Mouse (Mus musculus) spleen, adult 2 months (tissue): ENCODE results near the gene Acaca. TPM values are rescaled to one million over a fixed set of nuclear protein-coding genes. Genes with fewer than 3 reads are reported as not detected.

Experiments
- DNase-seq, 2 experiments: peaks; one replicate each; pipeline versions ENCODE4 v3.0.0 to v3.0.0-alpha.2; 2012 to 2021; ENCODE audit warnings: low spot score in 2 of 2, low read depth in 1 of 2
- H3K27ac ChIP-seq: fragments of 200-500 bp; 2 replicates; pipeline ENCODE4 v1.5.1; 2012; ENCODE audit warnings: low read length, inconsistent platforms; ENCODE audit not compliant: insufficient read depth
- H3K27me3 ChIP-seq: fragments of 200-500 bp; 2 replicates; pipeline ENCODE4 v1.6.1; 2012; ENCODE audit warnings: mild to moderate bottlenecking, moderate library complexity, low read length, inconsistent platforms; ENCODE audit not compliant: control insufficient read depth, insufficient read depth
- H3K36me3 ChIP-seq: fragments of 200-500 bp; 2 replicates; pipeline ENCODE4 v1.6.1; 2012; ENCODE audit warnings: mild to moderate bottlenecking, low read length, inconsistent platforms; ENCODE audit not compliant: control insufficient read depth, insufficient read depth
- H3K4me1 ChIP-seq: fragments of 200-500 bp; 2 replicates; pipeline ENCODE4 v1.6.1; 2011; ENCODE audit warnings: inconsistent platforms; ENCODE audit not compliant: control insufficient read depth, insufficient read depth, insufficient read length
- H3K4me3 ChIP-seq: fragments of 200-500 bp; 2 replicates; pipeline ENCODE4 v1.5.1; 2011; ENCODE audit warnings: mild to moderate bottlenecking, inconsistent platforms; ENCODE audit not compliant: insufficient read depth, insufficient read length; ENCODE audit errors: extremely low read depth
- CTCF ChIP-seq: fragments of 200-500 bp; IDR thresholded peaks from 2 replicates; pipeline ENCODE4 v1.5.1; 2011; ENCODE audit warnings: mild to moderate bottlenecking, inconsistent platforms; ENCODE audit not compliant: insufficient read depth, insufficient read length, insufficient replicate concordance; ENCODE audit errors: extremely low read depth
- POLR2A ChIP-seq: fragments of 200-500 bp; IDR thresholded peaks from 2 replicates; pipeline ENCODE4 v1.6.1; 2011; ENCODE audit warnings: low read depth, low read length, inconsistent platforms
- WGBS: fragments of 180-500 bp; shearing (Covaris S2); methylation state at CpG from one replicate; pipeline ENCODE4 v1.1.7; 2018; 5-methylcytosine and 5-hydroxymethylcytosine counted together
- polyA plus RNA-seq: library from polyadenylated mRNA; depleted of rRNA; stranded (reverse); fragments of >200 nt; gene quantifications from 2 replicates; pipeline ENCODE4 v1.2.3, GENCODE M21; 2012

The Acaca gene
- polyA plus RNA-seq, 1 experiment, result 3.9 TPM

DNA sequence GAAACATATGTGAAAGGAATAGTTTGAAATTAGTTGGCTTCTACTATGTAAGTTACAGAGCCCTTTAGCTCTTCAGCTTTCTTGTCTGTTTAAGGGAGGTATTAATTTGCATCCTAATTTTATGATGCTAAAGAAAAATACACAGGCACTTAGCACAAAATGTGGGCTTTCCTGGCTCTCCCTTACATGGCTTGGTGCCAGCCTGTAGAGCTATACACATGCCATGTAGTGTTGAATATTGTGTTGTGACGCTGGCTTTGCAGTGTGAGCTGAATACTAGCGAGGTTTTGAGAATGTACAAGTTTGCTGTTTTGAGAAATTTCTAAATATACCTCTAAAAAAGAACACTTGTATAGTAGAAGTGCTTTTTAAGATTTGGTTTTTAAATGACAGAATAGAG, 218.3 kb downstream of the Acaca start:
- TF ChIP-seq POLR2A (no peak), CTCF (no peak)
- Histone ChIP-seq H3K4me3 (no peak overlapping the region), H3K4me1 (peaks cover 8% of the 10 kb centered on the region; the same call in 1 of the 2 replicates), H3K27ac (no peak overlapping the region), H3K27me3 (no peaks in the 10 kb centered on the region), H3K36me3 (0 out of 2 replicates have a peak, but pooled peaks cover 2% of the 10 kb centered on the region)
- WGBS, result 92% methylated on average over 2 of the region's 2 CpGs
- DNase-seq, result no peak

- peaks cover 12% of the 10 kb centered on the region for H3K4me1 ChIP-seq
- WGBS, result 91% methylated on average over 16 of the region's 16 CpGs
- H3K27ac ChIP-seq, result no peak overlapping the region
- no peaks in the 10 kb centered on the region for H3K27me3 ChIP-seq
- no peak overlapping the region for H3K4me3 ChIP-seq
- no peak for DNase-seq
- TF ChIP-seq CTCF, result no peak
- no peak for TF ChIP-seq POLR2A
- peaks cover 2% of the 10 kb centered on the region; the same call in 1 of the 2 replicates for H3K36me3 ChIP-seq
Observed at GRCm38 (mm10) chr11:84348843-84349825, 219.7 kb downstream of the Acaca start.

- Histone ChIP-seq H3K4me1 (peaks cover 14% of the 10 kb centered on the region), H3K36me3 (no peaks in the 10 kb centered on the region; the same call in 1 of the 2 replicates), H3K27ac (peak overlapping the region; percentile 91), H3K27me3 (no peaks in the 10 kb centered on the region), H3K4me3 (no peak overlapping the region)
- TF ChIP-seq CTCF (no peak), POLR2A (no peak)
- WGBS, result 41% methylated on average over 1 of the region's 1 CpGs
- no peak for DNase-seq
Observed at GRCm38 (mm10) chr11:84351150-84351549, 221.7 kb downstream of the Acaca start.

- no peak for TF ChIP-seq POLR2A
- TF ChIP-seq CTCF, result no peak
- H3K27ac ChIP-seq, result no peak overlapping the region
- H3K4me1 ChIP-seq, result peaks cover 14% of the 10 kb centered on the region
- no peaks in the 10 kb centered on the region for H3K27me3 ChIP-seq
- no peak for DNase-seq
- WGBS, result 94% methylated on average over 7 of the region's 7 CpGs
- no peak overlapping the region for H3K4me3 ChIP-seq
- H3K36me3 ChIP-seq, result no peaks in the 10 kb centered on the region; the same call in 1 of the 2 replicates
Observed at GRCm38 (mm10) chr11:84353058-84353726, 223.7 kb downstream of the Acaca start.

- no peak for DNase-seq
- Histone ChIP-seq H3K4me1 (peaks cover 6% of the 10 kb centered on the region), H3K27ac (no peak overlapping the region), H3K27me3 (no peaks in the 10 kb centered on the region), H3K36me3 (no peaks in the 10 kb centered on the region; the same call in 1 of the 2 replicates), H3K4me3 (no peak overlapping the region)
- 89% methylated on average over 3 of the region's 3 CpGs for WGBS
- TF ChIP-seq POLR2A (no peak), CTCF (no peak)
Observed at GRCm38 (mm10) chr11:84357304-84357703, 227.8 kb downstream of the Acaca start.

GRCm38 (mm10) chr11:84357771-84358170, 228.3 kb downstream of the Acaca start:
- H3K27ac ChIP-seq, result no peak overlapping the region
- WGBS, result 89% methylated on average over 2 of the region's 2 CpGs
- H3K36me3 ChIP-seq, result no peaks in the 10 kb centered on the region; the same call in 1 of the 2 replicates
- no peak overlapping the region for H3K4me3 ChIP-seq
- no peaks in the 10 kb centered on the region for H3K27me3 ChIP-seq
- TF ChIP-seq POLR2A, result no peak
- no peak for TF ChIP-seq CTCF
- H3K4me1 ChIP-seq, result peaks cover 6% of the 10 kb centered on the region
- no peak for DNase-seq
